Mouse (Mus musculus) G1E (cell line): Measurements from ENCODE around the gene H2-T24. TPM values are rescaled to one million over a fixed set of nuclear protein-coding genes. Genes with fewer than 3 reads are reported as not detected.

Source experiments
- ATAC-seq: 2 replicates; pipeline ENCODE4 v1.8.0; 2016; ENCODE audit warnings: mild to moderate bottlenecking; ENCODE audit not compliant: insufficient number of reproducible peaks, poor library complexity, low FRiP score, severe bottlenecking; ENCODE audit errors: extremely low read depth
- DNase-seq: peaks from one replicate; pipeline ENCODE4 v3.0.0; 2012; ENCODE audit warnings: low spot score
- H3K27me3 ChIP-seq: 2 replicates; pipeline ENCODE4 v1.6.1; 2012; ENCODE audit warnings: mild to moderate bottlenecking, low read length, inconsistent platforms; ENCODE audit not compliant: insufficient read depth
- H3K36me3 ChIP-seq: replicated peaks from 2 replicates; pipeline ENCODE3; 2012; ENCODE audit warnings: mild to moderate bottlenecking, inconsistent platforms
- H3K4me1 ChIP-seq: 2 replicates; pipeline ENCODE4 v1.6.1; 2012; ENCODE audit warnings: low read depth, low read length, inconsistent platforms, mixed read lengths; ENCODE audit not compliant: insufficient read depth
- H3K4me3 ChIP-seq: 2 replicates; pipeline ENCODE4 v1.5.1; 2012; ENCODE audit warnings: low read depth, mild to moderate bottlenecking, inconsistent platforms, low read length, moderate library complexity, mixed read lengths
- H3K9me3 ChIP-seq: replicated peaks from 2 replicates; pipeline ENCODE4 v1.6.1; 2012; ENCODE audit warnings: inconsistent platforms
- CTCF ChIP-seq: IDR thresholded peaks from 2 replicates; pipeline ENCODE4 v1.5.1; 2012; ENCODE audit warnings: low read depth, low read length, inconsistent platforms, mixed read lengths
- GATA1 ChIP-seq: IDR thresholded peaks from 2 replicates; pipeline ENCODE4 v1.6.1; 2012; ENCODE audit warnings: borderline replicate concordance, low read length, inconsistent platforms, mixed read lengths
- GATA2 ChIP-seq: IDR thresholded peaks from 2 replicates; pipeline ENCODE4 v1.6.1; 2012; ENCODE audit warnings: low read depth, low read length, inconsistent platforms, borderline replicate concordance
- POLR2AphosphoS5 ChIP-seq: IDR thresholded peaks from 2 replicates; pipeline ENCODE4 v1.6.1; 2012; ENCODE audit warnings: low read depth, low read length, inconsistent platforms; ENCODE audit not compliant: insufficient replicate concordance
- TAL1 ChIP-seq: conservative IDR thresholded peaks from 2 replicates; pipeline ENCODE4 v1.6.1; 2012; ENCODE audit warnings: low read depth, low read length, inconsistent platforms, mixed read lengths
- polyA plus RNA-seq: library from polyadenylated mRNA; stranded (reverse); fragments of >175 nt; gene quantifications from 2 replicates; pipeline ENCODE4 v1.2.3, GENCODE M21; 2012
- total RNA-seq, 2 experiments: library from RNA; stranded (forward) in 1 of 2; stranded (reverse) in 1 of 2; fragments of 200-1000 nt in 1 of 2; fragments of >200 nt in 1 of 2; fragmentation: Nextera tagmentation in 1 of 2; gene quantifications; 2 replicates each; pipeline ENCODE4 v1.2.3; 2014 to 2017

The H2-T24 gene
- total and polyA plus RNA-seq, 3 experiments: 0.47 to 16.6 (median 6.9) TPM

DNA sequence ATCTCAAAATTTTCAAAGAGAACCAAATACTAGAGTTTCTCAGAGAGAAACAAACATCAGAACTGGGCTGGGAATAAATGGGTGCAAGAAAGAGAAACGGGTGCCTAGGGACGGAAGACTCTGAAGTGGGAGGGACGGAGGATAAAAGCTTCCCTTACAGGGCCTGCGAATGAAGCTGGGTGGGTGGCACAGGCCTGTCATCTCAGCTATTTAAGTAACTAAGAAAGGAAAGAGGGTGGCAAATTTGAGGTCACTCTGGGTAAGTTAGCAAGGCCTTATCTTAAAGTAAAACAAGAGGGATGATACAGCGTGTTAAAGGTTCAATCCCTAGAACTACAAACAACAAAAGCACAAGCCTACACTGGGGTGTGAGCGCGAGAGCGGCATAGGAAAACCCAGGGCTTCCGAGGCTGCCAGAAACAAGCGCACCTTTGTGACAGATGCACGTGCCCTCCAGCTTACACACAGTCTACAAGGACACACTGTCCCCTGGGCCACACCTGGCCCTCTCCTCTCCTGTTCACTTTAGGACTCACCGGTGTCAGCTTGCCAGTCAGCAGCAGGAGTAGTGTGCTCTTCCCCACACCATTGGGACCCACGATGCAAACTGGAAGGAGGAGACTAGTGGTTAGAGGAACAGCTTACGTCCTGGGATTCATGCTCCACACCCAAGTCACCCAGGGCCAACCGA lies 61.7 kb downstream of the H2-T24 start:
- peaks cover 22% of the 10 kb centered on the region for H3K4me1 ChIP-seq
- TF ChIP-seq TAL1: no peak
- TF ChIP-seq GATA1: no peak
- no peak for TF ChIP-seq CTCF
- no peak for TF ChIP-seq POLR2AphosphoS5
- TF ChIP-seq GATA2: no peak
- ATAC-seq: no peak

More for the DNA sequence above, 61.7 kb downstream of the H2-T24 start:
- Histone ChIP-seq H3K27me3 (no peaks in the 10 kb centered on the region; the same call in 1 of the 2 replicates), H3K9me3 (no peaks in the 10 kb centered on the region), H3K36me3 (peaks cover 92% of the 10 kb centered on the region), H3K4me3 (no peak overlapping the region)
- DNase-seq: no peak

Other genes starting within 250 kb of the H2-T24 start
Only the 20 nearest of the 23 such genes appear.
- gene Tubb5, start 182.3 kb downstream of the H2-T24 start, total RNA-seq (2014; fragmentation: Nextera tagmentation): 677 and 817 TPM in 2 replicates
- 849 and 1,028 TPM in 2 replicates for gene Tubb5, start 182.3 kb downstream of the H2-T24 start, total RNA-seq (2017)
- gene Tubb5, start 182.3 kb downstream of the H2-T24 start, polyA plus RNA-seq: 299 and 510 TPM in 2 replicates
- 197 and 209 TPM in 2 replicates for gene Mdc1, start 179.0 kb downstream of the H2-T24 start, total RNA-seq (2014; fragmentation: Nextera tagmentation)
- 10.8 and 15.8 TPM in 2 replicates for gene Mdc1, start 179.0 kb downstream of the H2-T24 start, total RNA-seq (2017)
- 18.2 and 29.7 TPM in 2 replicates for gene Mdc1, start 179.0 kb downstream of the H2-T24 start, polyA plus RNA-seq
- gene Nrm, start 159.2 kb downstream of the H2-T24 start, total RNA-seq (2014; fragmentation: Nextera tagmentation): 39.9 and 59.9 TPM in 2 replicates
- 51.0 and 53.3 TPM in 2 replicates for gene Nrm, start 159.2 kb downstream of the H2-T24 start, total RNA-seq (2017)
- gene Nrm, start 159.2 kb downstream of the H2-T24 start, polyA plus RNA-seq: 23.4 and 33.1 TPM in 2 replicates
- 61.9 and 73.7 TPM in 2 replicates for gene Ppp1r18, start 155.0 kb downstream of the H2-T24 start, total RNA-seq (2014; fragmentation: Nextera tagmentation)
- 31.1 and 33.1 TPM in 2 replicates for gene Ppp1r18, start 155.0 kb downstream of the H2-T24 start, total RNA-seq (2017)
- 87.9 and 103 TPM in 2 replicates for gene Ppp1r18, start 155.0 kb downstream of the H2-T24 start, polyA plus RNA-seq
- gene Dhx16, start 140.7 kb downstream of the H2-T24 start, total RNA-seq (2014; fragmentation: Nextera tagmentation): 48.8 and 56.3 TPM in 2 replicates
- 76.8 and 81.1 TPM in 2 replicates for gene Dhx16, start 140.7 kb downstream of the H2-T24 start, total RNA-seq (2017)
- gene Dhx16, start 140.7 kb downstream of the H2-T24 start, polyA plus RNA-seq: 73.6 and 77.5 TPM in 2 replicates
- gene 2310061I04Rik, start 123.1 kb downstream of the H2-T24 start, total RNA-seq (2014; fragmentation: Nextera tagmentation): 32.7 and 45.0 TPM in 2 replicates
- 3.1 and 3.3 TPM in 2 replicates for gene 2310061I04Rik, start 123.1 kb downstream of the H2-T24 start, total RNA-seq (2017)
- 163 and 185 TPM in 2 replicates for gene 2310061I04Rik, start 123.1 kb downstream of the H2-T24 start, polyA plus RNA-seq
- 18.1 and 18.3 TPM in 2 replicates for gene Atat1, start 110.5 kb downstream of the H2-T24 start, total RNA-seq (2014; fragmentation: Nextera tagmentation)
- gene Atat1, start 110.5 kb downstream of the H2-T24 start, total RNA-seq (2017): 7.3 and 10.5 TPM in 2 replicates
- 16.3 and 17.3 TPM in 2 replicates for gene Atat1, start 110.5 kb downstream of the H2-T24 start, polyA plus RNA-seq
- gene Mrps18b, start 104.2 kb downstream of the H2-T24 start, total RNA-seq (2014; fragmentation: Nextera tagmentation): 107 and 118 TPM in 2 replicates
- 103 and 127 TPM in 2 replicates for gene Mrps18b, start 104.2 kb downstream of the H2-T24 start, total RNA-seq (2017)
- gene Mrps18b, start 104.2 kb downstream of the H2-T24 start, polyA plus RNA-seq: 7.8 and 8.9 TPM in 2 replicates
- gene Ppp1r10, start 104.1 kb downstream of the H2-T24 start, total RNA-seq (2014; fragmentation: Nextera tagmentation): 85.7 and 93.8 TPM in 2 replicates
- gene Ppp1r10, start 104.1 kb downstream of the H2-T24 start, total RNA-seq (2017): 64.7 and 77.3 TPM in 2 replicates
- gene Ppp1r10, start 104.1 kb downstream of the H2-T24 start, polyA plus RNA-seq: 30.9 and 33.0 TPM in 2 replicates
- 77.0 and 80.6 TPM in 2 replicates for gene Abcf1, start 50.8 kb downstream of the H2-T24 start, total RNA-seq (2014; fragmentation: Nextera tagmentation)
- 129 and 176 TPM in 2 replicates for gene Abcf1, start 50.8 kb downstream of the H2-T24 start, total RNA-seq (2017)
- gene Abcf1, start 50.8 kb downstream of the H2-T24 start, polyA plus RNA-seq: 167 and 196 TPM in 2 replicates
- gene Gnl1, start 40.7 kb downstream of the H2-T24 start, total RNA-seq (2014; fragmentation: Nextera tagmentation): 18.5 and 22.9 TPM in 2 replicates
- 28.6 and 29.5 TPM in 2 replicates for gene Gnl1, start 40.7 kb downstream of the H2-T24 start, total RNA-seq (2017)
- gene Gnl1, start 40.7 kb downstream of the H2-T24 start, polyA plus RNA-seq: 120 and 121 TPM in 2 replicates
- 38.6 and 49.4 TPM in 2 replicates for gene Prr3, start 40.3 kb downstream of the H2-T24 start, total RNA-seq (2014; fragmentation: Nextera tagmentation)
- 11.4 and 15.6 TPM in 2 replicates for gene Prr3, start 40.3 kb downstream of the H2-T24 start, total RNA-seq (2017)
- gene Prr3, start 40.3 kb downstream of the H2-T24 start, polyA plus RNA-seq: 30.1 and 33.1 TPM in 2 replicates
- gene H2-T23, start 12.3 kb upstream of the H2-T24 start, total RNA-seq (2014; fragmentation: Nextera tagmentation): 2.3 and 11.3 TPM in 2 replicates
- gene H2-T23, start 12.3 kb upstream of the H2-T24 start, total RNA-seq (2017): 21.6 and 29.4 TPM in 2 replicates
- gene H2-T23, start 12.3 kb upstream of the H2-T24 start, polyA plus RNA-seq: 9.5 and 9.8 TPM in 2 replicates
- 6.5 and 12.0 TPM in 2 replicates for gene H2-T22, start 22.2 kb upstream of the H2-T24 start, total RNA-seq (2014; fragmentation: Nextera tagmentation)
- 20.0 and 22.8 TPM in 2 replicates for gene H2-T22, start 22.2 kb upstream of the H2-T24 start, total RNA-seq (2017)
- 3.1 and 5.7 TPM in 2 replicates for gene H2-T22, start 22.2 kb upstream of the H2-T24 start, polyA plus RNA-seq
- gene Gm6034, start 22.4 kb upstream of the H2-T24 start, total RNA-seq (2014; fragmentation: Nextera tagmentation): not detected in 2 replicates
- not detected in 2 replicates for gene Gm6034, start 22.4 kb upstream of the H2-T24 start, total RNA-seq (2017)
- gene Gm6034, start 22.4 kb upstream of the H2-T24 start, polyA plus RNA-seq: not detected in 2 replicates
- gene Gm11127, start 37.8 kb upstream of the H2-T24 start, total RNA-seq (2014; fragmentation: Nextera tagmentation): not detected in 2 replicates
- not detected in 2 replicates for gene Gm11127, start 37.8 kb upstream of the H2-T24 start, total RNA-seq (2017)
- not detected in 2 replicates for gene Gm11127, start 37.8 kb upstream of the H2-T24 start, polyA plus RNA-seq
- gene Gm19684, start 101.1 kb upstream of the H2-T24 start, total RNA-seq (2014; fragmentation: Nextera tagmentation): not detected in 2 replicates
- gene Gm19684, start 101.1 kb upstream of the H2-T24 start, total RNA-seq (2017): 0.11 TPM in 1 of 2 replicates, not detected in the other
- 0.03 TPM in 1 of 2 replicates, not detected in the other for gene Gm19684, start 101.1 kb upstream of the H2-T24 start, polyA plus RNA-seq
- not detected in 2 replicates for gene Gm7030, start 108.9 kb upstream of the H2-T24 start, total RNA-seq (2014; fragmentation: Nextera tagmentation)
- 0.16 TPM in 1 of 2 replicates, not detected in the other for gene Gm7030, start 108.9 kb upstream of the H2-T24 start, total RNA-seq (2017)
- not detected in 2 replicates for gene Gm7030, start 108.9 kb upstream of the H2-T24 start, polyA plus RNA-seq
- not detected in 2 replicates for gene Gm8909, start 148.0 kb upstream of the H2-T24 start, total RNA-seq (2014; fragmentation: Nextera tagmentation)
- not detected in 2 replicates for gene Gm8909, start 148.0 kb upstream of the H2-T24 start, total RNA-seq (2017)
- gene Gm8909, start 148.0 kb upstream of the H2-T24 start, polyA plus RNA-seq: not detected in 2 replicates
- gene H2-T3, start 169.7 kb upstream of the H2-T24 start, total RNA-seq (2014; fragmentation: Nextera tagmentation): not detected in 2 replicates
- gene H2-T3, start 169.7 kb upstream of the H2-T24 start, total RNA-seq (2017): 0.22 TPM in 1 of 2 replicates, not detected in the other
- not detected in 2 replicates for gene H2-T3, start 169.7 kb upstream of the H2-T24 start, polyA plus RNA-seq